Mouse (Mus musculus): ENCODE measurements at regions not wholly inside any gene's neighbourhood (a gene's known extent, or its start where the extent isn't known, plus 50 kb on each side); places are given as distances from the start of the nearest gene placed in this dataset.

GRCm38 (mm10) chr5:51824731-51825130, 257.2 kb upstream of the Ppargc1a start:
- TF ChIP-seq POLR2A (IDR thresholded peaks at IDR 0.05; ENCODE audit: low read depth, low read length) (no peak), CTCF (conservative IDR thresholded peaks at IDR 0.05; ENCODE audit: insufficient read depth, insufficient read length, low read depth, low read length) (no peak)
